Mouse (Mus musculus): ENCODE data around the gene Fam208a. TPM values are rescaled to one million over a fixed set of nuclear protein-coding genes. Genes with fewer than 3 reads are reported as not detected.

Fam208a gene
- polyA plus RNA-seq, 1 experiment from 2014 or later: 14.6 TPM

DNA sequence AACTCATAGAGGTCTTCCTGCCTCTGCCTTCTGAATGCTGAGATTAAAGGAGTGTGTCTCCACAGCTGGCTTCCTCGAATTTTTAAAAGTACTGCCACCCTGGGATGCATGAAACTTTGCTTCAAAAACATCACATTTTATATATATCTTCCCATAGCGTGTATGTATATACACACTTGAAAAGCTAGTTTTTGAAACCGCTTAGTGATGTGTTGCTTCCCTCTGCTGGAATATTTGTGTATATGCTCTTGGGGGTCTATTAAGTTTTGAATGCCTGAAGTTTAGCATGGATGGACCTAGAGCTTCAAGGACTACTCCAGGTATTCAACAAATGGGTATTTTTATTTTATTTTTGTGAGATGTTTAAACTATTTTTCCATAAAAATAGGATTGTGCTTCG lies 14.7 kb upstream of the Fam208a start:
- ATAC-seq (ENCODE audit: insufficient read depth) (peak; percentile 41; the same call in 1 of the 2 replicates), DNase-seq (peak; percentile 82)
- Histone ChIP-seq H3K9ac (no peak overlapping the region), H3K36me3 (ENCODE audit: insufficient read depth) (no peaks in the 10 kb centered on the region), H3K9me3 (ENCODE audit: low read depth, low read length) (no peaks in the 10 kb centered on the region), H3K27ac (ENCODE audit: low read depth) (no peak overlapping the region), H3K4me1 (ENCODE audit: insufficient read depth) (no peaks in the 10 kb centered on the region), H3K27me3 (ENCODE audit: insufficient read depth, low read length) (no peaks in the 10 kb centered on the region), H3K4me3 (ENCODE audit: low read depth, low read length) (no peak overlapping the region), H3K4me2 (no peak overlapping the region)
- peak; percentile 80 for TF ChIP-seq CTCF (IDR thresholded peaks at IDR 0.05; ENCODE audit: low read depth)
- 26% methylated on average over 4 of the region's 4 CpGs for WGBS

GRCm38 (mm10) chr14:27420816-27421215 lies 7.8 kb upstream of the Fam208a start:
- DNase-seq: no peak
- no peak overlapping the region for H3K4me3 ChIP-seq (ENCODE audit: low read depth, low read length)
- TF ChIP-seq CTCF (IDR thresholded peaks at IDR 0.05; ENCODE audit: low read depth): no peak
- no peaks in the 10 kb centered on the region for H3K27me3 ChIP-seq (ENCODE audit: insufficient read depth, low read length)
- WGBS: 74% methylated on average over 3 of the region's 3 CpGs
- no peaks in the 10 kb centered on the region for H3K36me3 ChIP-seq (ENCODE audit: insufficient read depth)
- no peak for ATAC-seq (ENCODE audit: insufficient read depth)
- no peak overlapping the region for H3K4me2 ChIP-seq
- H3K27ac ChIP-seq (ENCODE audit: low read depth): no peak overlapping the region
- H3K4me1 ChIP-seq (ENCODE audit: insufficient read depth): no peaks in the 10 kb centered on the region
- H3K9ac ChIP-seq: no peak overlapping the region
- no peaks in the 10 kb centered on the region for H3K9me3 ChIP-seq (ENCODE audit: low read depth, low read length)

DNA sequence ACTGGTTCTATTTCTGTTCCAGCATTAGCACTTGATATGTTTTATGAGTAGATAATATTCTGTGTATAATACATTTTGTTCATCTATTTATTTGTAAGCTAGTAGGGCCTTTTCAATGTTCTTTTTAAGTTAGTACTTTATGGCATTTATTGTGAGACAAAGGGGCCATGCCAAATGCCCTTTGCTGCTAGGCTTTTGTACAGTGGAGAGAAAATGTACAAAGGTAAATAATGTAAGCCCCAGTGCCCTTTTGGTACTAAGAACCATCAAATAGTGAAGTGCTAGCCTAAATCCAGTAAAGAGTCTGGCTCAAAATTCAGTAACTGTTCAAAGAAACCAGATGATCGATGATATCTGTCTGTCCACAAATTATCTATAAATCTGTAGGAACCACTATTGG lies 6.3 kb upstream of the Fam208a start:
- Histone ChIP-seq H3K27ac (ENCODE audit: low read depth) (no peak overlapping the region), H3K27me3 (ENCODE audit: insufficient read depth, low read length) (no peaks in the 10 kb centered on the region), H3K4me3 (ENCODE audit: low read depth, low read length) (no peak overlapping the region), H3K4me1 (ENCODE audit: insufficient read depth) (no peaks in the 10 kb centered on the region), H3K4me2 (no peak overlapping the region), H3K9me3 (ENCODE audit: low read depth, low read length) (peaks cover 3% of the 10 kb centered on the region; the same call in 1 of the 2 replicates), H3K36me3 (ENCODE audit: insufficient read depth) (no peaks in the 10 kb centered on the region), H3K9ac (no peak overlapping the region)
- DNase-seq (no peak), ATAC-seq (ENCODE audit: insufficient read depth) (no peak)
- TF ChIP-seq CTCF (IDR thresholded peaks at IDR 0.05; ENCODE audit: low read depth): no peak
- WGBS: 92% methylated on average over 1 of the region's 1 CpGs

GRCm38 (mm10) chr14:27428973-27429711 lies 508 bp downstream of the Fam208a start:
- Histone ChIP-seq H3K9me3 (ENCODE audit: low read depth, low read length) (peaks cover 20% of the 10 kb centered on the region), H3K9ac (peak overlapping the region; percentile 91), H3K27ac (ENCODE audit: low read depth) (peak overlapping the region; percentile 100), H3K4me1 (ENCODE audit: insufficient read depth) (no peaks in the 10 kb centered on the region), H3K4me2 (peak overlapping the region; percentile 91), H3K27me3 (ENCODE audit: insufficient read depth, low read length) (no peaks in the 10 kb centered on the region), H3K4me3 (ENCODE audit: low read depth, low read length) (peak overlapping the region; percentile 69), H3K36me3 (ENCODE audit: insufficient read depth) (peaks cover 20% of the 10 kb centered on the region; the same call in 1 of the 2 replicates)
- TF ChIP-seq CTCF (IDR thresholded peaks at IDR 0.05; ENCODE audit: low read depth): no peak
- DNase-seq (peak; percentile 86), ATAC-seq (ENCODE audit: insufficient read depth) (peak; percentile 84)
- WGBS: under 1% methylated on average over 73 of the region's 78 CpGs

DNA sequence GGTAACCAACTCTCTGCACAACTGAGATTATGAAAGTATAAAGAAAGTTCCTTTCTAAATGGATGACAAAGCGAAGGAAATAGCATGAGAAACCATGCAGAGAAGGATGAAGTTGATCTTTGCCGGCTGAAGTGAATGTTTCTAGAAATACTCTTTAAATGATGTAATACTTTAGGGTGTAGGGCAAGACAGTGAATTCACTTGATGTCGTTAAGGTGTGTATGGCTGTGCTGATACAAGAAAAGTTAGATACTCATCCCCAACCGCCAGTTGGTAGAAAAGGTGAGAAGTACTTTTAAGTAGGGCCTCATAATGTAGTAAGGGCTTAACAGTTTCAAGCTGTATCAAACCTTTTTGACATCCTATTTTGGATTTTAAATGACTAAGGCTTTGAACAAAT lies 1.6 kb downstream of the Fam208a start:
- TF ChIP-seq CTCF (IDR thresholded peaks at IDR 0.05; ENCODE audit: low read depth): no peak
- peaks cover 20% of the 10 kb centered on the region for H3K9me3 ChIP-seq (ENCODE audit: low read depth, low read length)
- H3K27me3 ChIP-seq (ENCODE audit: insufficient read depth, low read length): no peaks in the 10 kb centered on the region
- peak overlapping the region; percentile 14; the same call in 1 of the 2 replicates for H3K4me3 ChIP-seq (ENCODE audit: low read depth, low read length)
- H3K4me2 ChIP-seq: peak overlapping the region; percentile 91
- ATAC-seq (ENCODE audit: insufficient read depth): no peak
- no peak overlapping the region for H3K9ac ChIP-seq
- H3K27ac ChIP-seq (ENCODE audit: low read depth): no peak overlapping the region
- no peaks in the 10 kb centered on the region for H3K4me1 ChIP-seq (ENCODE audit: insufficient read depth)
- 89% methylated on average over 4 of the region's 4 CpGs for WGBS
- no peak for DNase-seq
- peaks cover 27% of the 10 kb centered on the region; the same call in 1 of the 2 replicates for H3K36me3 ChIP-seq (ENCODE audit: insufficient read depth)

DNA sequence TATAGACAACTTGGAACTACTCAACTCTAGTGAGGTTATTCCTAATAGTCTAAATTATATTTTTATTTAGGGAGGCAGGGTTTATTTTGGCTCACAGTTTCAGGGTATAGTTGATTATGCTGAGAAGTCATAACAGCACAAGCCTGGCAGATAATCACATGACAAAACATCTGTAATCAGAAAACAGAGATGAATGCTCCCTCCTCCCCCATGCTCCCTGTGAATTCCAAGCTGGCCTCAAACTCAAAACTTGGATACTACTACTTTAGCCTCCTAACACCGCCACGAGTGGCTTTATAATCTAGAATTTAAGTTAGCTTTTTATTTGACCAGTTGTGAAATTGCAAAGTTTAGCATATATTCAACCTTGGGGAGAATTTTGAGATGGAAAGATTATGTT lies 3.4 kb downstream of the Fam208a start:
- WGBS: 94% methylated on average over 2 of the region's 2 CpGs
- no peak overlapping the region for H3K4me3 ChIP-seq (ENCODE audit: low read depth, low read length)

GRCm38 (mm10) chr14:27436116-27436515 lies 7.5 kb downstream of the Fam208a start:
- no peak for TF ChIP-seq CTCF (IDR thresholded peaks at IDR 0.05; ENCODE audit: low read depth)
- WGBS: 87% methylated on average over 1 of the region's 1 CpGs
- Histone ChIP-seq H3K9me3 (ENCODE audit: low read depth, low read length) (peaks cover 5% of the 10 kb centered on the region), H3K9ac (no peak overlapping the region), H3K27ac (ENCODE audit: low read depth) (no peak overlapping the region), H3K27me3 (ENCODE audit: insufficient read depth, low read length) (no peaks in the 10 kb centered on the region), H3K36me3 (ENCODE audit: insufficient read depth) (peaks cover 38% of the 10 kb centered on the region), H3K4me3 (ENCODE audit: low read depth, low read length) (no peak overlapping the region), H3K4me2 (no peak overlapping the region), H3K4me1 (ENCODE audit: insufficient read depth) (no peaks in the 10 kb centered on the region)
- DNase-seq (no peak), ATAC-seq (ENCODE audit: insufficient read depth) (no peak)

More for the DNA sequence above, 3.4 kb downstream of the Fam208a start:
- H3K27ac ChIP-seq (ENCODE audit: low read depth): no peak overlapping the region
- H3K9ac ChIP-seq: no peak overlapping the region
- no peak for DNase-seq
- H3K36me3 ChIP-seq (ENCODE audit: insufficient read depth): peaks cover 36% of the 10 kb centered on the region; the same call in 1 of the 2 replicates
- H3K9me3 ChIP-seq (ENCODE audit: low read depth, low read length): peaks cover 19% of the 10 kb centered on the region
- no peak for ATAC-seq (ENCODE audit: insufficient read depth)
- TF ChIP-seq CTCF (IDR thresholded peaks at IDR 0.05; ENCODE audit: low read depth): no peak
- no peaks in the 10 kb centered on the region for H3K4me1 ChIP-seq (ENCODE audit: insufficient read depth)
- no peaks in the 10 kb centered on the region for H3K27me3 ChIP-seq (ENCODE audit: insufficient read depth, low read length)
- no peak overlapping the region for H3K4me2 ChIP-seq

All from lung, embryonic 14.5 days (tissue).